Mouse (Mus musculus): Measurements from ENCODE around the gene Ppt2. TPM values are rescaled to one million over a fixed set of nuclear protein-coding genes. Genes with fewer than 3 reads are reported as not detected.
A peak's percentile ranks its signal among the peaks of the same experiment; 100 is the strongest.

Gene Ppt2
- polyA plus RNA-seq, 1 experiment from 2014 or later: 27.3 TPM

DNA sequence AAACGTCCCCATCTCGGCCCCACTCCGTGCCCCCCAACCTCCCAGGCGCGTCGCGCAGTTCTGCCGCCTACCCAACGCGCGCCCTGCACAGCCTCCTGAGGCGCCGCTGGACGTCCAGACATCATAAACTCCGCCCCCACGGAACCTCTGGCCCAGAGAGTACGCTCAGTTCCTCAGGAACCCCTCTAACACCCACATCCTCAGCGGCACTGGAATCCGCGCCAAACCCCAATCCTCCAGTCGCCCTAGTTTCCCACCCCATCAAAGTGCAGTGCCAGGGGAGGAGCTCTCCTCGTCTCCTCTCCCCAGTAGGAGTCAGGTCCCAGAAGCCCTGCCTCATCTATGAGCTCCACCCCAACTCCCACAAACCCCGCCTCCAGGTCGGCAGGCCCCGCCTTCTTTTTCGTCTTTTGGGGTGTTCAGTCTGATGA, 4.0 kb upstream of the Ppt2 start:
- Histone ChIP-seq H3K4me1 (ENCODE audit: control insufficient read depth, insufficient read depth, low read length) (peaks cover 20% of the 10 kb centered on the region), H3K36me3 (ENCODE audit: control insufficient read depth, insufficient read depth) (no peaks in the 10 kb centered on the region), H3K4me2 (ENCODE audit: low read depth, low read length) (peak overlapping the region; percentile 78), H3K9ac (ENCODE audit: low read length) (peak overlapping the region; percentile 59), H3K4me3 (ENCODE audit: low read length) (peak overlapping the region; percentile 47), H3K27ac (ENCODE audit: low read length) (peak overlapping the region; percentile 22; the same call in 1 of the 2 replicates), H3K27me3 (ENCODE audit: control insufficient read depth, insufficient read depth, low read length) (peaks cover 31% of the 10 kb centered on the region), H3K9me3 (replicated peaks; ENCODE audit: control insufficient read depth, low read length) (no peaks in the 10 kb centered on the region)
- WGBS: 2% methylated on average over 26 of the region's 26 CpGs
- ATAC-seq (replicated peaks; ENCODE audit: extremely low read depth, insufficient read depth, low FRiP score): 0 out of 2 replicates have a peak, but pooled peaks have one; percentile 8

DNA sequence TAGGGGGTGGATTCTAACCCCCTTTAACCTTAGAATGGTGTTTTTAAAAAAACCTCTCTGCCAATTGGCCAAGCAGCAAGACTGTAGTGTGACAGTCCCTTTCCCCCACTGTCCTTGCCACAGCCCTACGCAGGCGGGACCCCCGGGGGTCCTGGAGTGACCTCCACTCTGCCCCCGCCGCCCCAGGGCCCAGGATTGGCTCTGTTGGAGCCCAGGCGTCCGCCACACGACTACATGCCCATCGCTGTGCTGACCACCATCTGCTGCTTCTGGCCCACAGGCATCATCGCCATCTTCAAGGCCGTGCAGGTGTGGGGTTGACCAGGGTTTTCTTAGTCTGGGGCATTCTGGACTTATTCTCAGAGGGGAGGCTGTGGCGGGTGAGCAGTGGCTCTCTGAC, 3.3 kb upstream of the Ppt2 start:
- H3K9ac ChIP-seq (ENCODE audit: low read length): peak overlapping the region; percentile 59
- H3K27me3 ChIP-seq (ENCODE audit: control insufficient read depth, insufficient read depth, low read length): peaks cover 31% of the 10 kb centered on the region

DNA sequence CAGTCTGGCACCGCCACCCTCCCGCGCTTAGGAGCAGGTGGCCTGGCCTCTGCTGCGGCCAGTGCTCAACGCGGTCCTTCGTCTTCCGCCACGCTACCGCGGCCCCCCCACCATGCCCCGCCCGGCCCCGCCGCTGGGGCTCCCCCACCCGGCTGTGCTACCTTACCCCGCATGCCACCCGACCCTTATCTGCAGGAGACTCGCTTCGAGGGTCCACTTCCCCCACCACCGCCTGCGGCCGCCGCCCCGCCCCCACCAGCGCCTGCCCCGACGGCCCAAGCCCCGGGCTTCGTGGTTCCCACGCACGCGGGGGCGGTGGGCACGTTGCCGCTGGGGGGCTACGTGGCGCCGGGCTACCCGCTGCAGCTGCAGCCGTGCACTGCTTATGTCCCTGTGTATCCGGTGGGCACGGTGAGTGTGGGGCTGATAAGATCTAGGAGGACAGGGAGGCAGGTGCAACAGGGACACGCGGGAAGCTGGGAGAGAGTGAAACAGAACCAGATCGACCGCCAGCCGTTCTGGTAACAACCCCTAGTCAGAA, 2.5 kb upstream of the Ppt2 start:
- H3K9ac ChIP-seq (ENCODE audit: low read length): peak overlapping the region; percentile 53

More for the DNA sequence above, 3.3 kb upstream of the Ppt2 start:
- Histone ChIP-seq H3K4me3 (ENCODE audit: low read length) (peak overlapping the region; percentile 47), H3K27ac (ENCODE audit: low read length) (peak overlapping the region; percentile 41; the same call in 1 of the 2 replicates), H3K36me3 (ENCODE audit: control insufficient read depth, insufficient read depth) (no peaks in the 10 kb centered on the region), H3K4me2 (ENCODE audit: low read depth, low read length) (peak overlapping the region; percentile 78), H3K9me3 (replicated peaks; ENCODE audit: control insufficient read depth, low read length) (no peaks in the 10 kb centered on the region), H3K4me1 (ENCODE audit: control insufficient read depth, insufficient read depth, low read length) (peaks cover 21% of the 10 kb centered on the region)
- 7% methylated on average over 12 of the region's 12 CpGs for WGBS
- no peak for ATAC-seq (replicated peaks; ENCODE audit: extremely low read depth, insufficient read depth, low FRiP score)

DNA sequence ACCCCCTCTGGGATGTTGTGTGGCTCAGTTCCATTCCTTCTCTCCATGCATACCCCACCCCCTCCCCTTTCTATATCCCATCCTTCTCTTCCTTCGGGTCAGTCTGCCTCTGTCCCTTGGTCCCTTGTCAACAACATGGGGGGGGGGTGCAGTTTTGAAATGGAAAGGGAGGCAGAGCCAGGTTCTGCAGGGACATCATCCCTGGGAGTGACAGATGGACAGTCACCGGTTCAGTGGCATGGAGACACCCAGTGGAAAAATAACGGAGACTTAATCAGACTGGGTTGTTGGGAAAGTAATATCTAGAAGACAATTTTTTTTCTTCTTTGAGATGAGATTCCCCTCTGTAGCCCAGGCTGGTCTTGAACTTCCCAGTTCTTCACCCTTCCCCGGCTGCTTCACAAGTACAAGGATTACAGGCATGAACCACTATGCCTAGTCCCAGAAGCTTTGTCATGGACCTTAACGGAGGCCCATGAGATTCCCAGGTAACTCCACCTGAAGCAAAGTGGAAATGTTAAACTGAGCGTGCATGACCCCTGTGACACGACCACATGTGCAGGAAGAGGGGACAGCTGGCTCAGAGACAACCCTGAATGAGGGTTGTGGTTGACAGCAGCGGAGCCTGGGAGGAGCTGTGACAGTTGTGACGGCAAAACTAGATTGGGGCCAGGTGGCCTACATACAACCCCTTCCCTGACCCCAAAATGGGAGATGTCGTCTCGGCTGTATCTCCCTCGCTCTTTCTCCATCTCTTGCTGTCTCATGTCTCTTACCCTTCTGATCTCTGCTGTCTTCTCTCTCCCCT, 1.7 kb upstream of the Ppt2 start:
- H3K4me1 ChIP-seq (ENCODE audit: control insufficient read depth, insufficient read depth, low read length): peaks cover 28% of the 10 kb centered on the region

More for the DNA sequence above, 2.5 kb upstream of the Ppt2 start:
- ATAC-seq (replicated peaks; ENCODE audit: extremely low read depth, insufficient read depth, low FRiP score): no peak
- peaks cover 31% of the 10 kb centered on the region for H3K27me3 ChIP-seq (ENCODE audit: control insufficient read depth, insufficient read depth, low read length)
- 3% methylated on average over 48 of the region's 48 CpGs for WGBS
- H3K27ac ChIP-seq (ENCODE audit: low read length): no peak overlapping the region; the same call in 1 of the 2 replicates
- H3K4me2 ChIP-seq (ENCODE audit: low read depth, low read length): peak overlapping the region; percentile 78
- H3K36me3 ChIP-seq (ENCODE audit: control insufficient read depth, insufficient read depth): no peaks in the 10 kb centered on the region
- H3K9me3 ChIP-seq (replicated peaks; ENCODE audit: control insufficient read depth, low read length): no peaks in the 10 kb centered on the region
- H3K4me3 ChIP-seq (ENCODE audit: low read length): peak overlapping the region; percentile 47
- peaks cover 28% of the 10 kb centered on the region for H3K4me1 ChIP-seq (ENCODE audit: control insufficient read depth, insufficient read depth, low read length)

DNA sequence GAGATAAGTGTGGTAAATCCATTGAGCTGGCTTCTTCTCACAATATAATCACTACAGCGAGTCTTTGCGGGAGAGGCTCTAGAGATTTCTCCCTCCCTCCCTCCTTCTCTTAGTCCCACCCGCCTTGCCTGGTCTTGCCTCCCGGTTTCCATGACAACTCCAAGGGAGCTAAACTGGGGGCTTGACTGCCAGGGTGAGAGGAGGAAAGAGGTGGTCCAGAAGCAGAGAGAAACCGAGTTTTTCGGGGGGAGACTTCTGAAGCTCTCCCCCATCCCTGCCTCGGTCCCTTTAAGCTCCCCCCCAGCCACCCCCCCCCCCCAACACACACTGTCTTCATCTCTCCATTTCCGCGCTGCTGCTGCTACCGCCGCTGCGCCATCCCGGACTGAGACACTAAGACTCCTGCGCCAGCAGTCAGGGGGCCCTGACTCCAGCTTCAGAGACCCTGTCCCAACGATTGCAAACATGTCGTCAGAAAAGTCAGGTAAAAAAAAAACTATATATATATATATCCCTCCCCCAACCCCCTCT, 976 bp upstream of the Ppt2 start, which contains the start of gene Prrt1:
TSS of gene Prrt1 (plus strand) at position 313 of the 531 bp plus-strand sequence.
- peak within 1 kb of the TSS; percentile 84 for H3K9ac ChIP-seq (ENCODE audit: low read length)
- no peak for ATAC-seq (replicated peaks; ENCODE audit: extremely low read depth, insufficient read depth, low FRiP score)
- H3K4me3 ChIP-seq (ENCODE audit: low read length): peak within 1 kb of the TSS; percentile 83
- peaks cover 28% of the 10 kb centered on the region for H3K4me1 ChIP-seq (ENCODE audit: control insufficient read depth, insufficient read depth, low read length)
- WGBS: 6% methylated on average over 16 of the region's 16 CpGs
- H3K4me2 ChIP-seq (ENCODE audit: low read depth, low read length): peak within 1 kb of the TSS; percentile 78
- no peaks in the 10 kb centered on the region for H3K36me3 ChIP-seq (ENCODE audit: control insufficient read depth, insufficient read depth)
- peaks cover 31% of the 10 kb centered on the region for H3K27me3 ChIP-seq (ENCODE audit: control insufficient read depth, insufficient read depth, low read length)
- H3K9me3 ChIP-seq (replicated peaks; ENCODE audit: control insufficient read depth, low read length): no peaks in the 10 kb centered on the region
- H3K27ac ChIP-seq (ENCODE audit: low read length): peak within 1 kb of the TSS; percentile 96

More for the DNA sequence above, 1.7 kb upstream of the Ppt2 start:
- peaks cover 31% of the 10 kb centered on the region for H3K27me3 ChIP-seq (ENCODE audit: control insufficient read depth, insufficient read depth, low read length)
- peak overlapping the region; percentile 78 for H3K4me2 ChIP-seq (ENCODE audit: low read depth, low read length)
- ATAC-seq (replicated peaks; ENCODE audit: extremely low read depth, insufficient read depth, low FRiP score): no peak
- peak overlapping the region; percentile 47 for H3K4me3 ChIP-seq (ENCODE audit: low read length)
- H3K9ac ChIP-seq (ENCODE audit: low read length): no peak overlapping the region
- H3K9me3 ChIP-seq (replicated peaks; ENCODE audit: control insufficient read depth, low read length): no peaks in the 10 kb centered on the region
- H3K36me3 ChIP-seq (ENCODE audit: control insufficient read depth, insufficient read depth): no peaks in the 10 kb centered on the region
- WGBS: 27% methylated on average over 12 of the region's 12 CpGs
- H3K27ac ChIP-seq (ENCODE audit: low read length): peak overlapping the region; percentile 30; the same call in 1 of the 2 replicates

DNA sequence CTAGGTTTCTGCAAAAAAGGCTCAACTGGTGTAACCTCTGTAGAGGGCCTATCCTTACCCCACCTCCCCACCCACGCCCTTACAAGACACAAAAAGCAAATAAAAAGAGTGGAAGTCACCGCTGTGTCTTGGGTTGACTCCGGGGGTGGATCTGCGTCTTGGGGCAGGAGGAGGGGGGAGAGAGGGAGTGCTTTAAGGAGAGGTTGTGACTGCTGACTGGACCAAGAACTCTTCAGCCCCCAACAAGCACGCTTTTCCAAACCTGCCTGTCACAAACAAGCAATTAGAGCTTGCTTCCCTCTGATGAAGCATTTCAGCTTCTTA, 296 bp upstream of the Ppt2 start:
- peak overlapping the region; percentile 78 for H3K4me2 ChIP-seq (ENCODE audit: low read depth, low read length)
- H3K4me3 ChIP-seq (ENCODE audit: low read length): peak overlapping the region; percentile 83; the same call in 1 of the 2 replicates
- WGBS: 51% methylated on average over 5 of the region's 5 CpGs
- peaks cover 28% of the 10 kb centered on the region for H3K4me1 ChIP-seq (ENCODE audit: control insufficient read depth, insufficient read depth, low read length)
- peak overlapping the region; percentile 96 for H3K27ac ChIP-seq (ENCODE audit: low read length)
- H3K9me3 ChIP-seq (replicated peaks; ENCODE audit: control insufficient read depth, low read length): no peaks in the 10 kb centered on the region
- ATAC-seq (replicated peaks; ENCODE audit: extremely low read depth, insufficient read depth, low FRiP score): no peak
- peak overlapping the region; percentile 84 for H3K9ac ChIP-seq (ENCODE audit: low read length)
- peaks cover 31% of the 10 kb centered on the region for H3K27me3 ChIP-seq (ENCODE audit: control insufficient read depth, insufficient read depth, low read length)
- no peaks in the 10 kb centered on the region for H3K36me3 ChIP-seq (ENCODE audit: control insufficient read depth, insufficient read depth)

DNA sequence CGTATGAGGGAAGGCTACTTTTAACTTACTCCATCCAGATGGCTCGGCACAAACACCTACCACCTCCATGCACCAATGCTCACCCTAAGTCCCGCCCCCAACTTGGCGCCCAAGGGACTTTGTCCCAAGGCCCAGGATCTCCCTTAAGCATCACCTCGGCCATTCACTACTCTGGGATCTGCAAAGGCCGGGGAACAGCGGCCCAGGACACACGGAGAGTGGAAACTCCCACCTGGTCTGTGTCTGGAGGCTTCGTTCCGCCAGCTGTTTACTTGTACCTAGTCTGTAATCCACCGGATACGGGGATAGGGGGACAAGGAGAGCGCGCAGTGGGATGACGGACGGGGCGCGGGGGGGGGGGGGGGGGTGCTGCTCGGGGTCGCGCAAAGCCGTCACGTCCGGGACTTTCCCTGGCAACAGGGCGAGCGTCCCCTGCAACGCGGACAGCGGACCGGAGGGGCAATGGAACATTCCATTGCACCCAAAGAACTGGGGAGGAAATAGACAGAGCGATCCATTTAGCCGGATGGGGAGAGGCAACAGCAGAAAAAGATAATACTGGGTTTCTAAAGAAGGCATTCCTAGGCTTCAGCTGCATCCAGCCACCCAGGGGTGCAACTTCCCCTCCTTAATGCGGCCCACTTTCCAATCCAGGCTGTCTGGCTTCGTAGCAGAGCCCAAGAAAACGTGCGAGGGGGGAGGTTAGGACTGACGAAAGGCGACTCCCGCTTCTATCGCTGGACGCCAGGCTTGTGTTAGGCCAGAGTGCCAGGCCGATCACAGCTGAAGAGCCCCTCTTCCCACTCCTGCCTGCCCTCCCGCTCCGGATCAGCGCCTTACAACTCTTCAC, 992 bp downstream of the Ppt2 start:
- Histone ChIP-seq H3K4me1 (ENCODE audit: control insufficient read depth, insufficient read depth, low read length) (peaks cover 28% of the 10 kb centered on the region), H3K36me3 (ENCODE audit: control insufficient read depth, insufficient read depth) (peaks cover 7% of the 10 kb centered on the region), H3K27me3 (ENCODE audit: control insufficient read depth, insufficient read depth, low read length) (peaks cover 22% of the 10 kb centered on the region), H3K9ac (ENCODE audit: low read length) (peak overlapping the region; percentile 84), H3K27ac (ENCODE audit: low read length) (peak overlapping the region; percentile 96), H3K9me3 (replicated peaks; ENCODE audit: control insufficient read depth, low read length) (no peaks in the 10 kb centered on the region), H3K4me3 (ENCODE audit: low read length) (peak overlapping the region; percentile 83), H3K4me2 (ENCODE audit: low read depth, low read length) (peak overlapping the region; percentile 78)
- ATAC-seq (replicated peaks; ENCODE audit: extremely low read depth, insufficient read depth, low FRiP score): peak; percentile 82
- WGBS: under 1% methylated on average over 42 of the region's 45 CpGs

DNA sequence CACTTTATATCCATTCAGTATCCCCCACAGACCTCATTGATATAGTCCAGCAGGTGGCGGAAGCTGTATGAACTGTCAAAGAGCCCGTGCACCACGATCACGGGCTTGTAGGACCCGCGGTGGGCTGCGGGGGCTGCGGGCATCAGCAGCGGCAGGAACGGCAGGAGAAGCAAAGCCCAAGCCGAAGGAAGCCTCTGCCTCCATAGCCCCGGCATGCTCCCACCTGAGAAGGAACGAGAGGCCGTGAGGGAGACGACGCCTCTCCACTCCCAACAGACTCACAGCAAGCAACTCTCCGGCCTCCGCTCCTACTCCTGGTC, 1.6 kb downstream of the Ppt2 start:
- H3K27ac ChIP-seq (ENCODE audit: low read length): peak overlapping the region; percentile 96
- under 1% methylated on average over 18 of the region's 18 CpGs for WGBS
- H3K36me3 ChIP-seq (ENCODE audit: control insufficient read depth, insufficient read depth): peaks cover 9% of the 10 kb centered on the region
- peak overlapping the region; percentile 84 for H3K9ac ChIP-seq (ENCODE audit: low read length)
- ATAC-seq (replicated peaks; ENCODE audit: extremely low read depth, insufficient read depth, low FRiP score): 0 out of 2 replicates have a peak, but pooled peaks have one; percentile 15
- H3K4me2 ChIP-seq (ENCODE audit: low read depth, low read length): peak overlapping the region; percentile 78
- H3K27me3 ChIP-seq (ENCODE audit: control insufficient read depth, insufficient read depth, low read length): peaks cover 20% of the 10 kb centered on the region
- H3K4me3 ChIP-seq (ENCODE audit: low read length): peak overlapping the region; percentile 83
- H3K4me1 ChIP-seq (ENCODE audit: control insufficient read depth, insufficient read depth, low read length): peaks cover 26% of the 10 kb centered on the region
- H3K9me3 ChIP-seq (replicated peaks; ENCODE audit: control insufficient read depth, low read length): no peaks in the 10 kb centered on the region

All from heart, embryonic 16.5 days (tissue).